Mouse (Mus musculus) lung, adult 2 months (tissue): ENCODE results near the gene Rab40c.

Experiments
- CTCF ChIP-seq: fragments of 200-500 bp; IDR thresholded peaks from 2 replicates; pipeline ENCODE4 v1.5.1; 2011; ENCODE audit warnings: mild to moderate bottlenecking, low read length, control low read depth; ENCODE audit not compliant: insufficient read depth
- POLR2A ChIP-seq: fragments of 200-500 bp; IDR thresholded peaks from 2 replicates; pipeline ENCODE4 v1.6.1; 2011; ENCODE audit warnings: low read depth, mild to moderate bottlenecking, control low read depth, low read length, borderline replicate concordance; ENCODE audit errors: extremely low read depth

DNA sequence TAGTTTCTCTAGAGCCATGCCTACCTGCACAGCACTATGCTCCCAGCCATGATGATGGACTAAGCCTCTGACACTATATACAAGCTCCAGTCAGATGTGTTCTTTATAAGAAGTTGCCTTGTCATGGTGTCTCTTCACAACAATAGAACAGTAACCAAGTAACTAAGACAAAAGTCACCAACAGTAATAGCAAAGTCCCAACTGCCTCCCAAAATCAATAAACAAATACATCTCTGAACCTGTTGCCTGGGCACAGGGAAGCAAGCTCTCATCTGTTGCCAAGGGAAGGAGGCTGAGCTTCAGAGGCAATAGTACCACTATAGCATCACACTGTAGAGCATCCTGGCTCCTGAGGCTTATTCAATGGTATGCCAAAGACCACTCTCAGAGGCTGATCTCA, 32.7 kb downstream of the Rab40c start:
- TF ChIP-seq CTCF: no peak
- no peak for TF ChIP-seq POLR2A
